Mouse (Mus musculus): Measurements from ENCODE around the gene Ggt1. TPM values are rescaled to one million over a fixed set of nuclear protein-coding genes. Genes with fewer than 3 reads are reported as not detected.
"Not testable (repeated sequence)": the region's sequence is repeated elsewhere in the genome, so short reads cannot be mapped to it uniquely, and the experiment has no call there.

Ggt1 gene
- polyA plus RNA-seq, 1 experiment from 2014 or later = 1.1 TPM

GRCm38 (mm10) chr10:75565906-75566305 lies 4.5 kb downstream of the Ggt1 start:
- no peaks in the 10 kb centered on the region for H3K9me3 ChIP-seq (replicated peaks)

DNA sequence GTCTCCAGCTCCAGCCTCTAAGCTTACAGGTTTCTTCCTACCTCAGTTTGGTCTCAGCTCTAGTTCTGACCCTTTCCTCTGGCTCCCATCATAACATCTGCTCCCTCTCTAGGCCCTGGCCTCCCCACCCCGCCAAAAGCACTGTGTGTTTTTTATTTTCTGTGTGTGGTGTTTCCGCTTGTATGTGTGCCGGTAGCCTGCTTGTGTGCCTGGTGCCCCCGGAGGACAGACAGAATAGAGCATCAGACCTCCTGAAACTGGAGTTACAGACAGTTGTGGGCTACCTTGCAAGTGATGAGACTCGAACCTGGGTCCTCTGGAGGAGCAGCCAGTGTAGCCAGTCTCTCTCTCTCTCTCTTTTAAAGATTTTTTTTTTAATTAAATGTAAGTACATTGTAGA lies 4.9 kb downstream of the Ggt1 start:
- no peaks in the 10 kb centered on the region for H3K4me1 ChIP-seq
- WGBS = 86% methylated on average over 5 of the region's 5 CpGs
- H3K36me3 ChIP-seq (ENCODE audit: poor library complexity, severe bottlenecking) = no peaks in the 10 kb centered on the region
- H3K9ac ChIP-seq = no peak overlapping the region
- H3K9me3 ChIP-seq (replicated peaks) = no peaks in the 10 kb centered on the region
- peaks cover 28% of the 10 kb centered on the region for H3K27me3 ChIP-seq
- H3K4me3 ChIP-seq = no peak overlapping the region
- H3K27ac ChIP-seq = no peak overlapping the region
- H3K4me2 ChIP-seq = no peak overlapping the region
- ATAC-seq = no peak

More at GRCm38 (mm10) chr10:75565906-75566305, 4.5 kb downstream of the Ggt1 start:
- Histone ChIP-seq H3K4me1 (peaks cover 2% of the 10 kb centered on the region; the same call in 1 of the 2 replicates), H3K27me3 (peaks cover 32% of the 10 kb centered on the region), H3K27ac (no peak overlapping the region), H3K4me3 (no peak overlapping the region), H3K36me3 (ENCODE audit: poor library complexity, severe bottlenecking) (no peaks in the 10 kb centered on the region), H3K9ac (no peak overlapping the region), H3K4me2 (no peak overlapping the region)
- ATAC-seq = no peak
- 80% methylated on average over 7 of the region's 7 CpGs for WGBS

DNA sequence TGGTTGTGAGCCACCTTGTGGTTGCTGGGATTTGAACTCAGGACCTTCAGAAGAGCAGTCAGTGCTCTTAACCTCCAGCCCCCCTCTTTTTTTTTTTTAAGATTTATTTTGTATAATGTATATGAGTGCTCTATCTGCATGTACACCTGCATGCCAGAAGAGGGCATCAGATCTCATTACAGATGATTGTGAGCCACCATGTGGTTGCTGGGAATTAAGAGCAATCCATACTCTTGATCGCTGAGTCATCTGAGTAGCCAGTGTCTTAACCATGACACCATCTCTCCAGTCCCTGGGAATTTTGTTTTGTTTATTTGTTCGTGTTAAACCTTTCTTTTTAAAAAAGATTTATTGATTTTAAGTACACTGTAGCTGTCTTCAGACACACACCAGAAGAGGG lies 5.4 kb downstream of the Ggt1 start:
- H3K27me3 ChIP-seq = peaks cover 23% of the 10 kb centered on the region
- ATAC-seq; H3K4me1 ChIP-seq; H3K9me3 ChIP-seq (replicated peaks); H3K4me3 ChIP-seq; H3K27ac ChIP-seq; H3K9ac ChIP-seq; H3K4me2 ChIP-seq; H3K36me3 ChIP-seq (ENCODE audit: poor library complexity, severe bottlenecking): not testable (repeated sequence)
- 91% methylated on average over 2 of the region's 2 CpGs for WGBS

DNA sequence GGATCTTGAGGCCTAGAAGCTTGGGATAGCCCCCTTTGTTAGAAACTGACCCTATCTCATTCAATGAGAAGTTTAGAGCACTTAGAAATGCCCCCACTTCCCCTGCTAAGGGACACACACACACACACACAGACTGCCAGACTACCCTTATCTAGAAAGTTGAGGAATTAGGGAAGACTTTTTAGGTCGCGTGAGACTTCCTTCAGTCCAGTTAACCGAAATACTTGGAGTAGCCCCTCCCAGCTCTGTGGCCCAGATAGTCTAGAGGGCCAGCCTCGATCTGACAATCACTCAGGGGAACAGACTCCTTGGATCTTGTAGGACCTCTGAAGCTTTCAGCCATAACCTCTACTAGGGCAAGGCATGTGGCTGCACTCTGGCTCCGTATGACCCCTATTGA lies 6.6 kb downstream of the Ggt1 start:
- H3K36me3 ChIP-seq (ENCODE audit: poor library complexity, severe bottlenecking) = no peaks in the 10 kb centered on the region
- no peak overlapping the region for H3K27ac ChIP-seq
- peaks cover 14% of the 10 kb centered on the region for H3K27me3 ChIP-seq
- H3K4me1 ChIP-seq = no peaks in the 10 kb centered on the region
- no peaks in the 10 kb centered on the region for H3K9me3 ChIP-seq (replicated peaks)
- H3K4me2 ChIP-seq = no peak overlapping the region
- WGBS = 43% methylated on average over 5 of the region's 5 CpGs
- H3K4me3 ChIP-seq = no peak overlapping the region
- no peak overlapping the region for H3K9ac ChIP-seq
- no peak for ATAC-seq

GRCm38 (mm10) chr10:75568441-75568840 lies 7.0 kb downstream of the Ggt1 start:
- Histone ChIP-seq H3K27ac (no peak overlapping the region), H3K4me2 (no peak overlapping the region), H3K9ac (no peak overlapping the region), H3K27me3 (peaks cover 13% of the 10 kb centered on the region; the same call in 1 of the 2 replicates), H3K36me3 (ENCODE audit: poor library complexity, severe bottlenecking) (no peaks in the 10 kb centered on the region), H3K9me3 (replicated peaks) (no peaks in the 10 kb centered on the region), H3K4me1 (no peaks in the 10 kb centered on the region), H3K4me3 (no peak overlapping the region)
- WGBS = 6% methylated on average over 11 of the region's 11 CpGs
- ATAC-seq = no peak

DNA sequence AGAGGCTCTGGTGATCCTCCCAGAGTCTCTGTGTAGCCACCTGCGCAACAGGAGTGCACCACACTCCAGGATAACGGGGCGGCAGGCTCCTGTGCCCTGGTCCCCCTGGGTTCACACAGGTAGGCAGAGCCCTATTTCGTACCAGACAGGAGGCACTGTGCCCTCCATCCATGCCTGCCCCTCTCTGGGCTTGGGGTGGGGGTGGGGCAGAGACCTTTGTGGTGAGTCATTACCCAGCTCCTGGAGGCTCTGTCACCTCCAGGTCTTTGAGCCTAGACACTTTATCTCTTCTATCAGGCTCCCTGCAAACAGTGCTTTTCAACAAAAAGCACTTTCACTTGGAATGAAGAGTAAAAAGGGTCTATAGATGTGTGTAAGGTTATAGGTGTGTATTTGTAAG lies 7.4 kb downstream of the Ggt1 start:
- H3K4me1 ChIP-seq = no peaks in the 10 kb centered on the region
- WGBS = 7% methylated on average over 4 of the region's 4 CpGs
- ATAC-seq = no peak

DNA sequence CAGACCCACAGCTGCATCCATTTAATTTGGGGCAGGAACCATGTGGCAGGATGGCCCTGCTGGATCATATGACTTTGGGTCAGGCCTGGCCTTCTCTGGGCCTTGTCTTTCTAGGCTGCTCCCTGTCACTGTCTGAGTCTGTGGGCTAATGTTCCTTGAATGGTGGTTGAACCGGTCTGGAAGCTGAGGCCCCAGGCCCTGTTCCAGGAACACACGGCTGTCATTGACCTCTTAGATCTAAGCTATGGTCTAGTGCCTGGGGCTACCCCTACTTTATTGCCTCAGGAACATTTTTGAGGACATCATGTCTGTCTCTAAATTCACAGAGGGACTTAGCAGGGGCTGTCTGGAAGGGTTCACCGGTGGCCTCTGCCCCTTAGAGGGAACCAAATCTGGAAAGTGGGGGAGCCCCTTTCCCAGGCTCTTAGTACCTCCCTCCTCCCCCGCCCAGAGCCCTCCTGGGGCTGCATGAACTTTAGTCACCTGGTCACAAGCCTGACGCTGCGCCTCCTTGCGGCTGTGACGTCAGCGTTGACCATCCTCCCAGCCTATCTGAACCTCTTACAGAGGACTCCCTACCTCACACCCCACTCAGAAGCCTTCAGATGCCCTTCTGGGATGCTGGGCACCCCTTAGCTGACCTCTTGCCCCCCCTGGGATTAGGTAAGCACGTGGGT lies 9.7 kb downstream of the Ggt1 start:
- WGBS = 31% methylated on average over 10 of the region's 10 CpGs
- H3K4me1 ChIP-seq = no peaks in the 10 kb centered on the region
- no peak overlapping the region for H3K4me2 ChIP-seq
- H3K27me3 ChIP-seq = peaks cover 5% of the 10 kb centered on the region; the same call in 1 of the 2 replicates
- H3K9me3 ChIP-seq (replicated peaks) = no peaks in the 10 kb centered on the region
- no peak overlapping the region for H3K27ac ChIP-seq
- H3K36me3 ChIP-seq (ENCODE audit: poor library complexity, severe bottlenecking) = no peaks in the 10 kb centered on the region
- H3K4me3 ChIP-seq = no peak overlapping the region
- no peak for ATAC-seq
- no peak overlapping the region for H3K9ac ChIP-seq

More for the DNA sequence above, 7.4 kb downstream of the Ggt1 start:
- Histone ChIP-seq H3K4me2 (no peak overlapping the region), H3K9me3 (replicated peaks) (no peaks in the 10 kb centered on the region), H3K27ac (no peak overlapping the region), H3K4me3 (no peak overlapping the region), H3K9ac (no peak overlapping the region), H3K27me3 (peaks cover 12% of the 10 kb centered on the region; the same call in 1 of the 2 replicates), H3K36me3 (ENCODE audit: poor library complexity, severe bottlenecking) (no peaks in the 10 kb centered on the region)

DNA sequence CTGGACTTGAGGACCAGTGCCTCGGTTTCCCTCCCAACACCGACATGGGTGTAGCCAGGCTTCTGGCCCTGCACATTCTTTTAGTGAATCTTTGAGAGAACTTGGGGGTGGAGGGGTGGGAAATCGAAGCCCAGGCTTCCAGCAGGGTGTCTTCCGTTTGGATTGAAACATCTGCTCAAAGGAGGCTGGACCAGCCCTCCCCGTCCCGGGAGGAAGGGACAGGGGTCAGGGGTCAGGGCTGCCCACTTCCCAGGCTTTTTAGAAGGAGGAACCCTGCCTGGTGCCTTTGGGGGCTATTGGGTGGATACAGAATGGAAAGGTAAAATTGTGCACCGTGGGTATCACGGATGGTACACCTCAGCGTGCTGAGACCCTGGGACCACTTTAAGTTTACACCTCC lies 10.5 kb downstream of the Ggt1 start:
- Histone ChIP-seq H3K4me2 (no peak overlapping the region), H3K36me3 (ENCODE audit: poor library complexity, severe bottlenecking) (no peaks in the 10 kb centered on the region), H3K27me3 (peaks cover 5% of the 10 kb centered on the region; the same call in 1 of the 2 replicates), H3K4me3 (no peak overlapping the region), H3K4me1 (no peaks in the 10 kb centered on the region), H3K27ac (no peak overlapping the region), H3K9ac (no peak overlapping the region), H3K9me3 (replicated peaks) (no peaks in the 10 kb centered on the region)
- ATAC-seq = no peak
- 43% methylated on average over 9 of the region's 9 CpGs for WGBS

GRCm38 (mm10) chr10:75573181-75573580 lies 11.8 kb downstream of the Ggt1 start:
- Histone ChIP-seq H3K27ac (no peak overlapping the region), H3K36me3 (ENCODE audit: poor library complexity, severe bottlenecking) (no peaks in the 10 kb centered on the region), H3K27me3 (peaks cover 5% of the 10 kb centered on the region; the same call in 1 of the 2 replicates), H3K4me1 (no peaks in the 10 kb centered on the region), H3K4me2 (no peak overlapping the region), H3K9ac (no peak overlapping the region), H3K4me3 (no peak overlapping the region), H3K9me3 (replicated peaks) (no peaks in the 10 kb centered on the region)
- WGBS = 44% methylated on average over 10 of the region's 10 CpGs
- ATAC-seq = no peak

DNA sequence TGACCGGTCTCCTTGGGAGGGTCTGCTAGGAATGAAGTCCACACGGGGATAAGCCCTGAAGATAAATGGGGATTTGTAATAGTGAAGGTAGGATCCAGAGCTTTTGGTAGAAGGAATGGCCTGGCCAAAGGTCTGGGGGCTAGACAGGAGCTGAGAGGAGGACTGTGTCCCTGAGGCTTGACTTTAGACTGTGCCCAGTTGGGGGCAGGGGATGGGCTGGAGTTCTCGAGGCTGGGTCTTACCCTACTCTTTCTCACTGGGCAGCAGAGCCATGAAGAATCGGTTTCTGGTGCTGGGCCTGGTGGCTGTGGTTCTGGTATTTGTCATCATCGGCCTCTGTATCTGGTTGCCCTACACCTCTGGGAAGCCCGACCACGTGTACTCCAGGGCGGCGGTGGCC lies 12.6 kb downstream of the Ggt1 start:
- H3K4me2 ChIP-seq = no peak overlapping the region
- ATAC-seq = no peak

DNA sequence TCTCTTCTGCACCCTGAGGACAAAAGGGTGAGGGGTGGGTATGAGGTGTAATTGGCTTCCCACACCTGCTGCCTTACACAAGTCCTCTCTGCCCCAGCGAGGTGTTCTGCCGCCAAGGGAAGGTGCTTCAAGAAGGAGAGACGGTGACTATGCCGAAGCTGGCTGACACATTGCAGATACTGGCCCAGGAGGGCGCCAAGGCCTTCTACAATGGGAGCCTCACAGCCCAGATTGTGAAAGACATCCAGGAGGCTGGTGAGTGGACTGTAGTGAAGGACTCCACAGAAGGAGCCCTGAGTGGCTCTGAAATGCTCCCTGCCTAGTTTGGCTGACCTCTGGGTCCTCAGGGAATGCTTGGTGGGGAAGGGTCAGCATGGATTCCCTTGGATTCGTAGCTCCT lies 17.7 kb downstream of the Ggt1 start:
- no peak overlapping the region for H3K4me2 ChIP-seq
- WGBS = 82% methylated on average over 6 of the region's 6 CpGs

More for the DNA sequence above, 12.6 kb downstream of the Ggt1 start:
- Histone ChIP-seq H3K36me3 (ENCODE audit: poor library complexity, severe bottlenecking) (no peaks in the 10 kb centered on the region), H3K9ac (0 out of 2 replicates have a peak overlapping the region, but pooled peaks have one; percentile 1), H3K27ac (no peak overlapping the region), H3K27me3 (no peaks in the 10 kb centered on the region; the same call in 1 of the 2 replicates), H3K4me1 (no peaks in the 10 kb centered on the region), H3K9me3 (replicated peaks) (no peaks in the 10 kb centered on the region), H3K4me3 (no peak overlapping the region)
- WGBS = 90% methylated on average over 9 of the region's 9 CpGs

DNA sequence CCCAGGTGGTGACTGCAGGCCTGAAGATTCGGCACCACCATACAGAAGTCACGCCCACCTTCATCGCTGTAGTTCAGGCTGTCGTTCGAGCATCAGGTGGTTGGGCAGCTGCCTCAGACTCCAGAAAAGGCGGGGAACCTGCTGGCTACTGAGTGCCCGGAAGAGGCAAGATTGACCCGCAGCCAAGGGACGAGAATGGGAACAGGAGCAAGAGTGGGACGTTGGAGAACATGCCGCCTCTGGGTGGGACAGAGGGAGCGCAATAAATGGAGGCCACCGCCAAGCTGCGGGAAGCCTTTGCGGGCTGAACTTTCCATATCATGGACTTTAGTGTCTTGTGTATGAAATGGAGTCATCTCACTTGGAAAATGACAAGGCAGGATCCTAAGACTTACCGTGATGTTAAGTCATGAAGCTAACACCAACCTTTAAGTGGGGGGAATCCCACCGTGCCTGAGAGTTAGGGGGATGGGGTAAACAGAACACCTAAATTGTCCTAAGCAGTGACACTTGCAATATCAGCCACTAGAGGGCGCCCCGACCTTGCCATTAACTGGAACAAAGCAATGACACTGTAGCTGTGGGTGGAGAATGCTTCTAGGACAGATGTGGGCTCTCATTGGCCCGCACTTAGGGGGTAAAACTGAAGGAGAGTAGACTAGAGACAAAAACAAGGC lies 24.6 kb downstream of the Ggt1 start:
- Histone ChIP-seq H3K9me3 (replicated peaks) (no peaks in the 10 kb centered on the region), H3K4me1 (peaks cover 10% of the 10 kb centered on the region), H3K9ac (no peak overlapping the region), H3K4me3 (no peak overlapping the region), H3K4me2 (peak overlapping the region; percentile 26), H3K27ac (no peak overlapping the region), H3K36me3 (ENCODE audit: poor library complexity, severe bottlenecking) (no peaks in the 10 kb centered on the region), H3K27me3 (peaks cover 11% of the 10 kb centered on the region)
- peak; percentile 88 for ATAC-seq
- 24% methylated on average over 20 of the region's 20 CpGs for WGBS

More for the DNA sequence above, 17.7 kb downstream of the Ggt1 start:
- H3K27ac ChIP-seq = no peak overlapping the region
- no peaks in the 10 kb centered on the region for H3K36me3 ChIP-seq (ENCODE audit: poor library complexity, severe bottlenecking)
- no peak for ATAC-seq
- no peak overlapping the region for H3K4me3 ChIP-seq
- H3K9me3 ChIP-seq (replicated peaks) = no peaks in the 10 kb centered on the region
- H3K27me3 ChIP-seq = no peaks in the 10 kb centered on the region; the same call in 1 of the 2 replicates
- H3K4me1 ChIP-seq = no peaks in the 10 kb centered on the region
- H3K9ac ChIP-seq = no peak overlapping the region

Measured in forebrain, embryonic 13.5 days (tissue).